ENCODE assay signal across 24 mouse cellular contexts in the genomic region with DNA sequence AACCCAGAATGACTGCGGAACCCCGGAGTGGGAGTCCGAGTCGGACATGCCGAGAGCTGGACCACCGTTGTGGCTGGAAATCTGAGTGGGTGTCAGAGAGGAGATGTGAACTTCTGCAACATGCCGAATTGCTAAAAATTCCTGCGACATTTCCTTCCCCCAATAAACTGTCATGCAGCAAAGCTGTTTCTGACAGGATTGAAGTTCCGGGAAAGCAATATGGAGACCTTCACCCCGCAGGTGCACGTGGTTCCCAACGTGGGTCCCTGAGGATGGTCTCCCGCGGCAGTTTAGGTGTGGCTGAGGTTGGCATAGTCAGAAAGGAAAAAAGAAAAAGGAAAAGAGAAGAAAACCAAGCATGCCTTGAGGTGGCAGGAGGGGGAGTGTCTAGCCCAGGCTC.
DNase-seq lines count a peak whose midpoint lies in the region; ATAC-seq and TF ChIP-seq lines count a peak whose summit lies in the region.
"Had no signal": no experiment of that assay in that cellular context is flagged by ENCODE, and none has a peak within 500 bp of the region (broad histone marks: within the 10 kb centered on the region; RNA-seq: fewer than 3 reads in every experiment).

No protein-coding gene starts in this region.

- no peaks in the 10 kb centered on the region for H3K9me3 ChIP-seq in hindbrain, embryonic 14.5 days (ENCODE audit: control insufficient read depth, low read length)
- H3K9me3 ChIP-seq: forebrain, embryonic 10.5 days; heart, embryonic 12.5 days; heart, embryonic 15.5 days; hindbrain, embryonic 15.5 days had no signal

- ATAC-seq in hindbrain, embryonic 14.5 days (ENCODE audit: low FRiP score), result no peak
- ATAC-seq: forebrain, embryonic 14.5 days; intestine, postnatal 0 days; Patski had no signal

- H3K4me2 ChIP-seq in hindbrain, embryonic 14.5 days (replicated peaks), result no peak overlapping the region
- H3K4me2 ChIP-seq: heart, embryonic 12.5 days; heart, embryonic 15.5 days; hindbrain, embryonic 15.5 days had no signal

- peaks cover 3% of the 10 kb centered on the region; the same call in 1 of the 2 replicates for H3K4me1 ChIP-seq in testis, adult 2 months (ENCODE audit: control insufficient read depth, insufficient read depth, low read length)
- H3K4me1 ChIP-seq in hindbrain, embryonic 14.5 days (replicated peaks; ENCODE audit: control insufficient read depth, insufficient read depth, low read length), result no peaks in the 10 kb centered on the region

- no peak for TF ChIP-seq CTCF in testis, adult 2 months (IDR thresholded peaks at IDR 0.05; ENCODE audit: control insufficient read depth, insufficient read depth, insufficient replicate concordance, low read depth, low read length)

- DNase-seq in heart, adult 11 months, result peak; percentile 64
- no peak for DNase-seq in heart, adult 18-20 months
- no peak for DNase-seq in testis, postnatal 14 days (ENCODE audit: low spot score)
- DNase-seq in testis, postnatal 10 days (ENCODE audit: low spot score), result peak; percentile 31
- no peak for DNase-seq in hindbrain, embryonic 14.5 days (ENCODE audit: low spot score)
- DNase-seq: adrenal gland, postnatal 10 days; adrenal gland, postnatal 36 days; B cell, adult 2 months; cerebellum, adult 11 months; cerebellum, adult 2 months; cerebellum, adult 9-11 months; cerebellum, postnatal 25 days; gastrocnemius, postnatal 25 days; heart, postnatal 10 days; heart, postnatal 4 days had no signal

- no peaks in the 10 kb centered on the region for H3K27me3 ChIP-seq in testis, adult 2 months (ENCODE audit: control insufficient read depth, insufficient read depth, low read length)
- no peaks in the 10 kb centered on the region for H3K27me3 ChIP-seq in hindbrain, embryonic 14.5 days (ENCODE audit: control insufficient read depth, insufficient read depth, low read length)
- H3K27me3 ChIP-seq: heart, embryonic 12.5 days; hindbrain, embryonic 15.5 days; Patski had no signal

- no peak overlapping the region for H3K27ac ChIP-seq in testis, adult 2 months (ENCODE audit: control insufficient read depth, insufficient read depth, low read depth, low read length)
- H3K27ac ChIP-seq in hindbrain, embryonic 14.5 days, result no peak overlapping the region
- H3K27ac ChIP-seq: forebrain, embryonic 10.5 days; heart, embryonic 15.5 days; hindbrain, embryonic 15.5 days had no signal

- H3K4me3 ChIP-seq in testis, adult 2 months (ENCODE audit: control insufficient read depth, low read depth, low read length), result peak overlapping the region; percentile 8
- H3K4me3 ChIP-seq in hindbrain, embryonic 14.5 days (replicated peaks; ENCODE audit: low read length), result no peak overlapping the region
- H3K4me3 ChIP-seq: forebrain, embryonic 10.5 days; heart, embryonic 12.5 days; heart, embryonic 15.5 days; hindbrain, embryonic 15.5 days had no signal

- no peak for TF ChIP-seq POLR2A in testis, adult 2 months (IDR thresholded peaks at IDR 0.05; ENCODE audit: control insufficient read depth, low read depth, low read length)

- no peak overlapping the region for H3K9ac ChIP-seq in hindbrain, embryonic 14.5 days
- H3K9ac ChIP-seq: heart, embryonic 12.5 days; heart, embryonic 15.5 days; hindbrain, embryonic 15.5 days had no signal

- WGBS in hindbrain, embryonic 14.5 days, result 94% methylated on average over 14 of the region's 14 CpGs

- no peaks in the 10 kb centered on the region for H3K36me3 ChIP-seq in testis, adult 2 months (ENCODE audit: control insufficient read depth, insufficient read depth, low read length)
- H3K36me3 ChIP-seq in hindbrain, embryonic 14.5 days (replicated peaks; ENCODE audit: control insufficient read depth, insufficient read depth), result no peaks in the 10 kb centered on the region
- H3K36me3 ChIP-seq: forebrain, embryonic 10.5 days; G1E; heart, embryonic 12.5 days; heart, embryonic 15.5 days; hindbrain, embryonic 15.5 days had no signal

Comparison
In these comparisons a context has a peak if more than half of its experiments do, and no peak if none do; other contexts are left out.
1. DNase-seq: peak in heart, adult 11 months (single experiment) and testis, postnatal 10 days (single experiment); none in heart, adult 18-20 months (0 of 2), testis, postnatal 14 days (single experiment) and hindbrain, embryonic 14.5 days (single experiment).